Mouse (Mus musculus): Measurements from ENCODE around the gene Tmem101. TPM values are rescaled to one million over a fixed set of nuclear protein-coding genes. Genes with fewer than 3 reads are reported as not detected.

The Tmem101 gene
- total and polyA plus RNA-seq, 2 experiments = 4.2 to 9.2 TPM

DNA sequence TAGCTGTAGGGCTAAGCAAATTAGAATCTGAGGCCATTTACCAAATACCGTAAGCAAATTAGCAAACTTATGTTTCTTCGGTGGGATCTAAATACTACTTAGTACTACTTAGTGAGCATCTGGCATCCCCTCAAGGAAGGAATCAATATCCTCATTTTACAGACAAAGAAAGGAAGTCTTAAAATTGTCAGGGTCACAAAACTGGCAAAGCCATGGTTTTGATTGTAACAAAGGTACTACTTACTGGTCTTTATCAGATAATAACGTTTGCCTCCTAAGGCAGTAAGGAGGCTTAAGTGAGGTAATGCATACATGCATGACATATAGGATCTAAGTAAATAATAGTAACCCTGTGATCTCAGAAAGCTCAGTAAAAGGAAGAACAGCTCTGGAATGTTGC is 29.5 kb upstream of the Tmem101 start:
- no peak for TF ChIP-seq POLR2A (IDR thresholded peaks at IDR 0.05; ENCODE audit: extremely low read depth, insufficient read depth, low read length)
- TF ChIP-seq CTCF (IDR thresholded peaks at IDR 0.05; ENCODE audit: low read depth, low read length) = no peak
- DNase-seq (ENCODE audit: extremely low read depth, low read depth, low spot score) = peak; percentile 18
- Histone ChIP-seq H3K27me3 (ENCODE audit: control insufficient read depth, insufficient read depth, low read length) (no peaks in the 10 kb centered on the region), H3K4me3 (ENCODE audit: insufficient read depth, low read depth, low read length) (no peak overlapping the region; the same call in 1 of the 2 replicates), H3K79me2 (ENCODE audit: control insufficient read depth, insufficient read depth, low read length) (peaks cover 20% of the 10 kb centered on the region), H3K4me1 (ENCODE audit: control insufficient read depth, insufficient read depth, low read length) (peaks cover 22% of the 10 kb centered on the region), H3K36me3 (ENCODE audit: control insufficient read depth, insufficient read depth, low read length) (peaks cover 8% of the 10 kb centered on the region), H3K27ac (replicated peaks; ENCODE audit: insufficient read depth, low read depth, low read length) (no peak overlapping the region), H3K9ac (ENCODE audit: low read depth, low read length) (no peak overlapping the region)
- WGBS = 37% methylated on average over 3 of the region's 3 CpGs

DNA sequence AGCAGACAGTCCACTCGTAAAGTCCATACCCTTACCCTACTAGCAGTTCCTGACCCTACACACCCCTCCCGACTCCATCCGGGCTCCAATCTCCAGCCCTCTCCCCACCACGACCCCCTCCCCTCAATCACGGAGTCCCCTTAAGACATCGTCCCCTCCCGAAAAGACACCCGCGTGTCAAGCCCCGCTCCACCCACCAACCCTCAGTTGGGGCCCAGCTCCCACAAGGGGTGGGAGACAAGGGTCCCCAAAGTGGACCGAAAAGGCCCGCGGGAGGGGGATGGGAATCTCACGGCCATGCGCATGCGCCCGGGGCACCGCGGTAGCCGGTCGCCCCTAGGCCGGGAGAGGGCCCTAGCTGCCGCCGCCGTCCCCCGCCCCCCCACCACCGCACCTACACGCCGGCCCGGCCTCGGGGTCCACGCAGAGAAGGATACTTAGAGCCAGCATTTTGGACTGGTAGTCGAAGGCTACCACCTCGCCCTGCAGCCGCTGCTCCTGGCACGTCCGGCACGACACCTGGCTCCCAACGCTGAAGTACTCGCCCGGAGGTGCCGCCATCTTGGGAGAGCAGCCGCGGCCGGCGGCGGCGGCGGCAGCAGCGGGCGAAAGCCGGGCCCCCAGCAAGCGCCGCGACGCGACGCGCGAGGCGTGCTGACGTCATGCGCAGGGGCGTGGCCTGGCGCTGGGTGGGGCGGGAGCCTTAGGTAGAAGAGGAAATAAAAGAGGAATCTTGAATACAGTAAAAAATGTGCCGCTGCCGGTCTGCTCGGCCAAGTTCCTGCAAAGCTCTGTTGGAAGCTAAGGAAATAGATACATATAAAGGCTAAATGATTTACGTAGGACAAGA is 28.7 kb upstream of the Tmem101 start, which contains the start of gene Lsm12:
Gene Lsm12 (minus strand): TSS at position 651 of the 850 bp plus-strand sequence.
- under 1% methylated on average over 70 of the region's 70 CpGs for WGBS
- peak within 1 kb of the TSS; percentile 92 for H3K4me3 ChIP-seq (ENCODE audit: insufficient read depth, low read depth, low read length)
- peak; percentile 79 for TF ChIP-seq POLR2A (IDR thresholded peaks at IDR 0.05; ENCODE audit: extremely low read depth, insufficient read depth, low read length)
- TF ChIP-seq CTCF (IDR thresholded peaks at IDR 0.05; ENCODE audit: low read depth, low read length) = no peak
- peak within 1 kb of the TSS; percentile 95 for H3K9ac ChIP-seq (ENCODE audit: low read depth, low read length)
- peaks cover 9% of the 10 kb centered on the region for H3K36me3 ChIP-seq (ENCODE audit: control insufficient read depth, insufficient read depth, low read length)
- peaks cover 22% of the 10 kb centered on the region for H3K79me2 ChIP-seq (ENCODE audit: control insufficient read depth, insufficient read depth, low read length)
- H3K27me3 ChIP-seq (ENCODE audit: control insufficient read depth, insufficient read depth, low read length) = no peaks in the 10 kb centered on the region
- DNase-seq (ENCODE audit: extremely low read depth, low read depth, low spot score) = peak; percentile 66
- peaks cover 19% of the 10 kb centered on the region for H3K4me1 ChIP-seq (ENCODE audit: control insufficient read depth, insufficient read depth, low read length)
- H3K27ac ChIP-seq (replicated peaks; ENCODE audit: insufficient read depth, low read depth, low read length) = peak within 1 kb of the TSS; percentile 88

DNA sequence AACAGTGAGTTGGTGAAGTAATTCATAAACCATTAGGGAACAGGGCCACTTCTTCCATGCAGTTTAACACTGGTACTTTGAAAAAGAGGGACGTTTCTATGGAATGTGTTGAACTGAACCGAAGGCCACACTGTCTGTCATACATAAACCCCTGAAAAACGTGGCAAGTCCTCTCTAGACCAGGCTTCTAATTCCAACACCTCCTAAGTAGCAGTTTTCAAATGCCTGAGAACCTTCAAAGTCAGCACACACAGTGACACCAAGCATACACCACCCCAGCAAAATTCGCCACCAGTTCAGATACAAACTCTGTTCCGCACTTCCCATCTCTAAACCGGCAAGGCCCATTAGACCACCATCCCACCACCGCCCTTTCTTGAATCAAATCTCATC is 28.0 kb upstream of the Tmem101 start:
- H3K4me1 ChIP-seq (ENCODE audit: control insufficient read depth, insufficient read depth, low read length) = peaks cover 19% of the 10 kb centered on the region
- peaks cover 23% of the 10 kb centered on the region for H3K79me2 ChIP-seq (ENCODE audit: control insufficient read depth, insufficient read depth, low read length)
- H3K9ac ChIP-seq (ENCODE audit: low read depth, low read length) = peak overlapping the region; percentile 95
- no peaks in the 10 kb centered on the region for H3K27me3 ChIP-seq (ENCODE audit: control insufficient read depth, insufficient read depth, low read length)
- TF ChIP-seq CTCF (IDR thresholded peaks at IDR 0.05; ENCODE audit: low read depth, low read length) (no peak), POLR2A (IDR thresholded peaks at IDR 0.05; ENCODE audit: extremely low read depth, insufficient read depth, low read length) (no peak)
- H3K4me3 ChIP-seq (ENCODE audit: insufficient read depth, low read depth, low read length) = peak overlapping the region; percentile 92
- peak overlapping the region; percentile 42 for H3K27ac ChIP-seq (replicated peaks; ENCODE audit: insufficient read depth, low read depth, low read length)
- H3K36me3 ChIP-seq (ENCODE audit: control insufficient read depth, insufficient read depth, low read length) = peaks cover 10% of the 10 kb centered on the region
- peak; percentile 26 for DNase-seq (ENCODE audit: extremely low read depth, low read depth, low spot score)
- 4% methylated on average over 7 of the region's 7 CpGs for WGBS

DNA sequence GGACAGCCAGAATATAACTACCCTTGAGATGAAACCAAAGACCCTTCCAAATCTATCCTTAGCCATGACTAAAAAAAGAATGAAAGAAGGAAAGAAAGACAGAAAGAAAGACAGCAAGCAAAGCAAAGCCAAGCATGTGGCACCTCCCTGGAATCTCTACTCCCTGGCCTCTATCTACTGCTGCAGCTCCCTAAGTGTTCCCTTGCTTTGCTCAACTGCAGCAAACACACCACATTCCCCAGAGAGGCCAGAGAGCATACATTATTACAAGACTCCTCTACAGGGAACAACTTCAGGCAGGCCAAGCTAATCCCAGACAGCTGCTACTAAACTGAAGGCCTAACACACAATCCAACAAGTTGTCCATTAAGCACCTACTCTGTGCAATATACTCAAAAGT is 23.6 kb upstream of the Tmem101 start:
- DNase-seq (ENCODE audit: extremely low read depth, low read depth, low spot score) = no peak
- TF ChIP-seq POLR2A (IDR thresholded peaks at IDR 0.05; ENCODE audit: extremely low read depth, insufficient read depth, low read length) (no peak), CTCF (IDR thresholded peaks at IDR 0.05; ENCODE audit: low read depth, low read length) (no peak)
- no peaks in the 10 kb centered on the region for H3K27me3 ChIP-seq (ENCODE audit: control insufficient read depth, insufficient read depth, low read length)
- peak overlapping the region; percentile 14; the same call in 1 of the 2 replicates for H3K27ac ChIP-seq (replicated peaks; ENCODE audit: insufficient read depth, low read depth, low read length)
- peaks cover 24% of the 10 kb centered on the region for H3K4me1 ChIP-seq (ENCODE audit: control insufficient read depth, insufficient read depth, low read length)
- no peak overlapping the region for H3K4me3 ChIP-seq (ENCODE audit: insufficient read depth, low read depth, low read length)
- H3K9ac ChIP-seq (ENCODE audit: low read depth, low read length) = no peak overlapping the region
- H3K36me3 ChIP-seq (ENCODE audit: control insufficient read depth, insufficient read depth, low read length) = peaks cover 18% of the 10 kb centered on the region
- peaks cover 43% of the 10 kb centered on the region for H3K79me2 ChIP-seq (ENCODE audit: control insufficient read depth, insufficient read depth, low read length)

DNA sequence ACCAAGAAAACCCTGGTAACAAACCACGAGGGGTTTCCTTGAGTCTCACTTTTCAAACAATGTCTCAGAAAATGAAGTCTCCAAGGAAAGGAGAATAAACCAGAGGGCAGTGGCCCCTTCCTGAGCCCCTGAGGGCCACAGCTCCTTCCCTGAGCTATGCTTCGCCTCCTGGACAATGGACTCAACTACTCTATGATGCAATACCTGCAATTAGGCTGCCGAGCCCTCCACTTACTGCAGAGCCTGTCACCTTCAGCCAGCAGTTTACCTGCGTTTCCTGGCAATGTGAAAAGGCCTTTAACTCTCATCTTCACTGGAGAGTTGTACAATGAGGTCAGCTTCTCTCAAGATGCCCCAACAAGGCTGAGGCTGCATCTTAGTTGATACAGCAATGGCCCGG is 12.5 kb upstream of the Tmem101 start:
- 36% methylated on average over 5 of the region's 5 CpGs for WGBS
- no peak for TF ChIP-seq CTCF (IDR thresholded peaks at IDR 0.05; ENCODE audit: low read depth, low read length)
- TF ChIP-seq POLR2A (IDR thresholded peaks at IDR 0.05; ENCODE audit: extremely low read depth, insufficient read depth, low read length) = no peak
- H3K9ac ChIP-seq (ENCODE audit: low read depth, low read length) = no peak overlapping the region

DNA sequence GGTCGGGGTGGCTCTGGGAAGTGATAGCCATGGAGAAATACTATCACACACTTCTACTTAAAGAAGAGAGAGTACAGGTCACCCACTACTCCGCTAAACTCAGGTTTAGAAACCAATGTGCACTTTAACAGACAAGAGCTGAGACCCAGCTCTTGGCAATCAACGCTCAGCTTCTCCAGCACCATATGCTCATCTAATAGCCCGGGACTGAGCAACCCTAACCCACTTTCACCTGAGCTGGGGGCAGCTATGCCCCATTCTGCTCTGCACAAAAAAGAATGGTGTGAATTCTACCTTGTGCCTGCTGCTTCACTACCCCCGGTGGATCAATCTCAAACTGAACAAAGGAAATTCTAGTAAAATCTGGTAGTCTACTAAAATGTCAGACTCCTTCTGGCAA is 11.3 kb upstream of the Tmem101 start:
- Histone ChIP-seq H3K36me3 (ENCODE audit: control insufficient read depth, insufficient read depth, low read length) (peaks cover 20% of the 10 kb centered on the region), H3K4me3 (ENCODE audit: insufficient read depth, low read depth, low read length) (no peak overlapping the region), H3K27ac (replicated peaks; ENCODE audit: insufficient read depth, low read depth, low read length) (no peak overlapping the region), H3K4me1 (ENCODE audit: control insufficient read depth, insufficient read depth, low read length) (peaks cover 6% of the 10 kb centered on the region), H3K79me2 (ENCODE audit: control insufficient read depth, insufficient read depth, low read length) (peaks cover 7% of the 10 kb centered on the region; the same call in 1 of the 2 replicates), H3K27me3 (ENCODE audit: control insufficient read depth, insufficient read depth, low read length) (no peaks in the 10 kb centered on the region), H3K9ac (ENCODE audit: low read depth, low read length) (no peak overlapping the region)
- 90% methylated on average over 5 of the region's 5 CpGs for WGBS
- TF ChIP-seq CTCF (IDR thresholded peaks at IDR 0.05; ENCODE audit: low read depth, low read length) = no peak
- no peak for TF ChIP-seq POLR2A (IDR thresholded peaks at IDR 0.05; ENCODE audit: extremely low read depth, insufficient read depth, low read length)
- no peak for DNase-seq (ENCODE audit: extremely low read depth, low read depth, low spot score)

More for the DNA sequence above, 12.5 kb upstream of the Tmem101 start:
- Histone ChIP-seq H3K27me3 (ENCODE audit: control insufficient read depth, insufficient read depth, low read length) (no peaks in the 10 kb centered on the region), H3K79me2 (ENCODE audit: control insufficient read depth, insufficient read depth, low read length) (peaks cover 13% of the 10 kb centered on the region; the same call in 1 of the 2 replicates), H3K27ac (replicated peaks; ENCODE audit: insufficient read depth, low read depth, low read length) (no peak overlapping the region), H3K4me1 (ENCODE audit: control insufficient read depth, insufficient read depth, low read length) (peaks cover 6% of the 10 kb centered on the region), H3K4me3 (ENCODE audit: insufficient read depth, low read depth, low read length) (no peak overlapping the region), H3K36me3 (ENCODE audit: control insufficient read depth, insufficient read depth, low read length) (peaks cover 11% of the 10 kb centered on the region; the same call in 1 of the 2 replicates)
- DNase-seq (ENCODE audit: extremely low read depth, low read depth, low spot score) = peak; percentile 69

All from liver, adult 2 months (tissue).